Mouse (Mus musculus): ENCODE results near the gene Mdm4. TPM values are rescaled to one million over a fixed set of nuclear protein-coding genes. Genes with fewer than 3 reads are reported as not detected.

Gene Mdm4
- polyA plus RNA-seq, 1 experiment from 2014 or later, result 12.7 TPM

DNA sequence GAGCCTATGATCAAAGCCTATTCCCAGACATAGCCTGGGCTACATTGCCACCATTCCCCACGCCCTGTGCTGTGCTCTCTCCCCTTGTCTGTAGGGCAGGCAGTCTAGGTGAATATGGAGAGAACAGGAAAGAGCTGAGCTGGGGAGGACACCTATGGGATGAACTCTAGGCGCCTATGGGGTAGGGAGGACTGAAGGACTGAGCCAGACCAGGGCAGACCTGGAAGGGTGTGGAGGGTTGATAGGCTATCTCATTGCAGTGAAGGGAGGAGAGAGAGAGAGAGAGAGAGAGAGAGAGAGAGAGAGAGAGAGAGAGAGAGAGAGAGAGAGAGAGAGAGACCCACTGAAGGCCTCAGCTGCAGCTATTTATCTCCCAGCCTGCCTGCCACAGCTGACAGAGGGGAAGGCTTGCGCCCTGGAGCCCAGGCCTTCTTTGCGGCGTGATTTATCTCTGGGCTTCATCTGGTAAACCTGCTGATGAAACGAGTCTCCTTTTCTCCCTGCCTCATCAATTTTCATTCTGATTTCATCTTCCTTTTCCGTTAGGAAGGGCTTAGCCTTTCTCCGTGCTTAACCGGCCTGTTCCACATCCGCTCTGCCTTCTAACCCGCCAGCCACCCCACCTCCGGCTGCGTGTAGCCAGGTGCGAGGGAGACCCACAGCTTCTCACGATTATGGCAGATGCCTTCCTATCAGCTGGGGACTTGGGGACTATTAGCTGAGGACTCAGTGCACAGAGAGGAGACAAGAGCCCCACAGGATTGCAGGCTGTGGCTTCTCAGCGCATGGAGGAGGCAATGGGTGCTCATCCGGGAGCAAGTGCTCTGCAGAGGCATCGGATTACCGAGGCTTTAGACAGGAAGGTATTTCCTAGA, 102.1 kb downstream of the Mdm4 start:
- no peak for ATAC-seq (ENCODE audit: low read depth)
- no peaks in the 10 kb centered on the region for H3K9me3 ChIP-seq (replicated peaks; ENCODE audit: control insufficient read depth, low read length)
- H3K4me3 ChIP-seq (ENCODE audit: low read depth, low read length), result no peak overlapping the region
- no peaks in the 10 kb centered on the region for H3K36me3 ChIP-seq (ENCODE audit: control insufficient read depth, insufficient read depth)
- H3K27ac ChIP-seq (ENCODE audit: low read length), result no peak overlapping the region
- no peak overlapping the region for H3K4me2 ChIP-seq (ENCODE audit: low read depth, low read length)
- WGBS (ENCODE audit: insufficient replicate concordance), result 47% methylated on average over 19 of the region's 19 CpGs
- H3K9ac ChIP-seq (ENCODE audit: low read depth, low read length), result no peak overlapping the region
- H3K27me3 ChIP-seq (ENCODE audit: control insufficient read depth, insufficient read depth, low read depth, low read length), result no peaks in the 10 kb centered on the region
- no peaks in the 10 kb centered on the region for H3K4me1 ChIP-seq (ENCODE audit: control insufficient read depth, low read depth, low read length)

DNA sequence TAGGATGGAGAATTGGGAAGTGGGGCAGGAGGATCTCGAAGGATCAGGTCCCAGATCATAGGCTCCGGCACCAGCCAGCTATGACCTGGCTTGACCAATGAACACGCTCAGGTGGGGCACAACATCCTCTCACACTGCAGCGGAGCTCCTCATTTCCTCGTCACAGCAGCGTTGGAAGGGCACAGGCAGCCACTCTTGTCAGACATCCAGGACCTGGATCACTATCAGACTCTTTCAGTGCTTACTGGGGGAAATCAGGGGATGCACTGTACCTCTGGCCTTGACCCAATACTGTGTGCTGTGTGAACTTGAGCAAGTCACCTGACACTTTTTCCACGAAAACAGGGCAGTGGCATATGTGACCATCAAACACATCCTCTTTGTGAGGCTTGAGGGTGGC, 105.1 kb downstream of the Mdm4 start:
- no peaks in the 10 kb centered on the region for H3K9me3 ChIP-seq (replicated peaks; ENCODE audit: control insufficient read depth, low read length)
- no peak overlapping the region for H3K4me3 ChIP-seq (ENCODE audit: low read depth, low read length)
- H3K27me3 ChIP-seq (ENCODE audit: control insufficient read depth, insufficient read depth, low read depth, low read length), result no peaks in the 10 kb centered on the region; the same call in 1 of the 2 replicates
- 66% methylated on average over 7 of the region's 7 CpGs for WGBS (ENCODE audit: insufficient replicate concordance)
- no peak overlapping the region for H3K4me2 ChIP-seq (ENCODE audit: low read depth, low read length)
- no peak overlapping the region for H3K27ac ChIP-seq (ENCODE audit: low read length)
- H3K4me1 ChIP-seq (ENCODE audit: control insufficient read depth, low read depth, low read length), result no peaks in the 10 kb centered on the region
- no peak for ATAC-seq (ENCODE audit: low read depth)
- no peaks in the 10 kb centered on the region for H3K36me3 ChIP-seq (ENCODE audit: control insufficient read depth, insufficient read depth)
- no peak overlapping the region for H3K9ac ChIP-seq (ENCODE audit: low read depth, low read length)

DNA sequence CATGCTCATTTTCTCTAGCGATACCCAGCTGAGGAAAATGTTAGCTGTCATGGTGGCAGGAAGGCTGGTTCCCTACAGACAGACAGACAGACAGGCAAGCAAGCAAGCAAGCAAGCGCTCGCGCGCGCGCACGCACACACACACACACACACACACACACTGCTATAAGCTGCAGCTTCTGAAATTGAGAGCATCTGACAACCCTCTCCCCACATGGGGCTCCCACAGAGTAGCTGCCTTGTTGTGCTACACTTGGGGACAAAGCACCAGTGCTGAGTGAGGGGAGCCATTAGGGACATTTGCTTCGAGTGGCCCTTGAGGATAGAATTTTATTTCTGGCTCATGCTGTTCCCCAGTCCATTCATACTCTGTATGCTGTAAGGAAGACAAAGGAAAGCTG, 108.1 kb downstream of the Mdm4 start:
- no peak for ATAC-seq (ENCODE audit: low read depth)
- Histone ChIP-seq H3K4me3 (ENCODE audit: low read depth, low read length) (no peak overlapping the region), H3K4me2 (ENCODE audit: low read depth, low read length) (no peak overlapping the region), H3K4me1 (ENCODE audit: control insufficient read depth, low read depth, low read length) (no peaks in the 10 kb centered on the region), H3K9me3 (replicated peaks; ENCODE audit: control insufficient read depth, low read length) (no peaks in the 10 kb centered on the region), H3K27me3 (ENCODE audit: control insufficient read depth, insufficient read depth, low read depth, low read length) (no peaks in the 10 kb centered on the region; the same call in 1 of the 2 replicates), H3K27ac (ENCODE audit: low read length) (no peak overlapping the region), H3K36me3 (ENCODE audit: control insufficient read depth, insufficient read depth) (no peaks in the 10 kb centered on the region), H3K9ac (ENCODE audit: low read depth, low read length) (no peak overlapping the region)
- 81% methylated on average over 9 of the region's 9 CpGs for WGBS (ENCODE audit: insufficient replicate concordance)

DNA sequence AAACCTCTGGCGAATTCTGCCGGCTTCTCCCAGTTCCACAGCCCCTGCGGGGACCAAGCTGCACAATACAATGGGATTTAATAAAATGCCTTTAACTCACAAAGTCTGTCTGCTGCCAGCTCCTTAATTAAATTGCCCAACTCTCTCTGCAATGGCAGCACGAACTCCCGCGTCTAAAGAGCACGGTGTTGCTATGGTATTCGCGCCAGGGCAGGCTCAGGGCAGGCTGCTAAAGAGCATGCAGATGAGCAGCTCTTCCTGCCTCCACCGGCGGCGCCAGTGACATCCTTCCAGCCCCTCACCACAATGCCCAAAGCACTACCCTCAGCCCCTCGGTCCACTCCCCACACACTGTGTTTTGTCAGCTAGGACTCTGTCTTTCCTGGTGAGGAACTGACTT, 109.3 kb downstream of the Mdm4 start:
- H3K27ac ChIP-seq (ENCODE audit: low read length), result no peak overlapping the region
- H3K4me3 ChIP-seq (ENCODE audit: low read depth, low read length), result no peak overlapping the region
- 10% methylated on average over 13 of the region's 13 CpGs for whole genome bisulfite sequencing (ENCODE audit: insufficient replicate concordance)
- no peaks in the 10 kb centered on the region; the same call in 1 of the 2 replicates for H3K27me3 ChIP-seq (ENCODE audit: control insufficient read depth, insufficient read depth, low read depth, low read length)
- no peak overlapping the region for H3K9ac ChIP-seq (ENCODE audit: low read depth, low read length)
- H3K9me3 ChIP-seq (replicated peaks; ENCODE audit: control insufficient read depth, low read length), result no peaks in the 10 kb centered on the region
- no peak overlapping the region for H3K4me2 ChIP-seq (ENCODE audit: low read depth, low read length)
- H3K4me1 ChIP-seq (ENCODE audit: control insufficient read depth, low read depth, low read length), result no peaks in the 10 kb centered on the region
- H3K36me3 ChIP-seq (ENCODE audit: control insufficient read depth, insufficient read depth), result no peaks in the 10 kb centered on the region
- no peak for ATAC-seq (ENCODE audit: low read depth)

DNA sequence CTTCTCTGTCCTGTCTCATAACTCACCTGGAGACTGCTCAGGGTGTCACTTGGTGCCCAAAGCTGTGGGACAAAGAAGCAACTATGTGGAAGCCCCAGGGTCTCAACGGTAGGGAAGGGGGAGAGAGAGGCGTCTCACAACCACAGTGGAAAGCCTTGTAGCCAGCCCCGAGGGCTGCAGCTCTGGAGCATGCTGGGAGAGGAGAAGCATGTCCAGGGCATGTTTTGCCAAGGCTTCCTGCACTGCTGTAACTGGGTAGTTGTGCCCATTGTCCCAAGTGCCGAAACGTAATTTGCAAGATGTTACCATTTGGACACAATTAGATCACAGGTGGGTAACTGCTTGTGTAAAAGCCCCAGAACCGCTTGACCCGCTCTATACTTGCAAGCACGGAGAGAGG, 111.1 kb downstream of the Mdm4 start:
- 68% methylated on average over 8 of the region's 8 CpGs for WGBS (ENCODE audit: insufficient replicate concordance)
- Histone ChIP-seq H3K27me3 (ENCODE audit: control insufficient read depth, insufficient read depth, low read depth, low read length) (no peaks in the 10 kb centered on the region; the same call in 1 of the 2 replicates), H3K27ac (ENCODE audit: low read length) (no peak overlapping the region), H3K4me1 (ENCODE audit: control insufficient read depth, low read depth, low read length) (no peaks in the 10 kb centered on the region), H3K4me3 (ENCODE audit: low read depth, low read length) (no peak overlapping the region), H3K4me2 (ENCODE audit: low read depth, low read length) (no peak overlapping the region), H3K9ac (ENCODE audit: low read depth, low read length) (no peak overlapping the region), H3K9me3 (replicated peaks; ENCODE audit: control insufficient read depth, low read length) (no peaks in the 10 kb centered on the region), H3K36me3 (ENCODE audit: control insufficient read depth, insufficient read depth) (no peaks in the 10 kb centered on the region)
- ATAC-seq (ENCODE audit: low read depth), result no peak

DNA sequence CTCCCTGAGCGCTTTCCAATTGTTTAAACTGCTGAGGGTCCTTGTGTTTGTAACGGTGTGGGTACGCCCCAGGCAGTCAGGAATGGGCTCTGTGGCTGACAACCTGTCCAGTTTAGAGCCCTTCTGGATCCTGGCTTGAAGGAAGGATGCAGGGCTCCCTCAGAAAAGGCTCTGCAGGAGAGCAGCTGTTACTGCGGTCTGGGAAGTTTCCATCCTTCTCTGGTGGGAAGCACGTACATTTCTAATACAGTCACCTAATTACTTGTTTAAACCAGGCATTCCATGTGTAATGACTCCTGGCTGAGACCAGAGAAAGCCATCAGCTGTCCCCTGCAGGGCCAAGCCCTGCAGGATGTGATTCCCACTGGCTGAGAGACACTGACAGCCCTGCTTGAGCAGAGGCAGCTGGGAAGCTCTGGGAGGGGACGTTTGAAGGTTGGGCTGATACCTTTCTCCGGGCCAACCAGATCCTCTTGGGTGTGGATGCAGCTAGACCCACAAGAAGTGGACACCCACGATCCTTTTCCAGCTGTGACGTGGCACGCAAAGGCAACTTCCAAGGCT, 112.2 kb downstream of the Mdm4 start:
- H3K4me2 ChIP-seq (ENCODE audit: low read depth, low read length), result no peak overlapping the region
- H3K4me1 ChIP-seq (ENCODE audit: control insufficient read depth, low read depth, low read length), result no peaks in the 10 kb centered on the region
- H3K27ac ChIP-seq (ENCODE audit: low read length), result no peak overlapping the region
- H3K9ac ChIP-seq (ENCODE audit: low read depth, low read length), result no peak overlapping the region
- no peaks in the 10 kb centered on the region; the same call in 1 of the 2 replicates for H3K27me3 ChIP-seq (ENCODE audit: control insufficient read depth, insufficient read depth, low read depth, low read length)
- 29% methylated on average over 10 of the region's 10 CpGs for WGBS (ENCODE audit: insufficient replicate concordance)
- H3K4me3 ChIP-seq (ENCODE audit: low read depth, low read length), result no peak overlapping the region
- no peaks in the 10 kb centered on the region for H3K9me3 ChIP-seq (replicated peaks; ENCODE audit: control insufficient read depth, low read length)
- no peaks in the 10 kb centered on the region for H3K36me3 ChIP-seq (ENCODE audit: control insufficient read depth, insufficient read depth)
- no peak for ATAC-seq (ENCODE audit: low read depth)

DNA sequence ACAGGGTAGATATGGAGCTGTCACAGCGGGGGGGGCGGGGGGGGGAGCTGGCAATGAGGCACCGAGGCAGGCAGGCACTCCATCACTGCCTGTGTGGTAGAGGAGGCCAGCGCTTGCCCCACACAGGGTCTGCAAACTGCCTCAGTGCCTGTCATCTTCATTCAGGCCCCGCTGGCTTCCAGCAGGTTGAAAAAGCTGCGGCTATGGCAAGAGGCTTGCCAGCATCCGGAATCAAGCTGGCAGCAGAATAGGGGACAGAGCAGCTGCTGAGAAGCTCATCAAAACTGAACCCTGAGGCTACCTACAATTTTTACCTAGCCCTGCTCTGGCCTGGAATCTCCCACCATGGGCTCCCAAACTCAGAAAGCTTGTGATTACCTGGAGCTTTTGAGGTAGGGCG, 112.8 kb downstream of the Mdm4 start:
- Histone ChIP-seq H3K27me3 (ENCODE audit: control insufficient read depth, insufficient read depth, low read depth, low read length) (no peaks in the 10 kb centered on the region; the same call in 1 of the 2 replicates), H3K9ac (ENCODE audit: low read depth, low read length) (no peak overlapping the region), H3K36me3 (ENCODE audit: control insufficient read depth, insufficient read depth) (no peaks in the 10 kb centered on the region), H3K4me2 (ENCODE audit: low read depth, low read length) (no peak overlapping the region), H3K9me3 (replicated peaks; ENCODE audit: control insufficient read depth, low read length) (no peaks in the 10 kb centered on the region), H3K4me1 (ENCODE audit: control insufficient read depth, low read depth, low read length) (no peaks in the 10 kb centered on the region), H3K4me3 (ENCODE audit: low read depth, low read length) (no peak overlapping the region), H3K27ac (ENCODE audit: low read length) (no peak overlapping the region)
- WGBS (ENCODE audit: insufficient replicate concordance), result 16% methylated on average over 8 of the region's 8 CpGs
- no peak for ATAC-seq (ENCODE audit: low read depth)

GRCm38 (mm10) chr1:132915849-132916493, 114.4 kb downstream of the Mdm4 start:
- Histone ChIP-seq H3K4me3 (ENCODE audit: low read depth, low read length) (no peak overlapping the region), H3K9me3 (replicated peaks; ENCODE audit: control insufficient read depth, low read length) (no peaks in the 10 kb centered on the region), H3K9ac (ENCODE audit: low read depth, low read length) (no peak overlapping the region), H3K27me3 (ENCODE audit: control insufficient read depth, insufficient read depth, low read depth, low read length) (no peaks in the 10 kb centered on the region; the same call in 1 of the 2 replicates), H3K27ac (ENCODE audit: low read length) (no peak overlapping the region), H3K36me3 (ENCODE audit: control insufficient read depth, insufficient read depth) (no peaks in the 10 kb centered on the region), H3K4me2 (ENCODE audit: low read depth, low read length) (no peak overlapping the region), H3K4me1 (ENCODE audit: control insufficient read depth, low read depth, low read length) (no peaks in the 10 kb centered on the region)
- no peak for ATAC-seq (ENCODE audit: low read depth)
- WGBS (ENCODE audit: insufficient replicate concordance), result 38% methylated on average over 6 of the region's 6 CpGs
